Mouse (Mus musculus) erythroblast, embryonic 14.5 days (primary cell): Measurements from ENCODE around the gene Dmrta2. TPM values are rescaled to one million over a fixed set of nuclear protein-coding genes. Genes with fewer than 3 reads are reported as not detected.

Experiments used
- H3K27me3 ChIP-seq: 2 replicates; pipeline ENCODE4 v1.6.1; 2012; ENCODE audit warnings: inconsistent platforms; ENCODE audit not compliant: control insufficient read depth
- H3K36me3 ChIP-seq: 2 replicates; pipeline ENCODE4 v1.6.1; 2012; ENCODE audit warnings: mild to moderate bottlenecking, inconsistent platforms; ENCODE audit not compliant: control insufficient read depth
- H3K4me1 ChIP-seq: 2 replicates; pipeline ENCODE4 v1.6.1; 2012; ENCODE audit warnings: inconsistent platforms; ENCODE audit not compliant: control insufficient read depth
- H3K4me3 ChIP-seq: replicated peaks from 2 replicates; pipeline ENCODE3; 2012; ENCODE audit warnings: moderate library complexity, mild to moderate bottlenecking, inconsistent platforms
- H3K9me3 ChIP-seq: 2 replicates; pipeline ENCODE4 v1.6.1; 2012; ENCODE audit warnings: low read length, inconsistent platforms, mixed read lengths; ENCODE audit not compliant: control insufficient read depth
- GATA1 ChIP-seq: IDR thresholded peaks from 2 replicates; pipeline ENCODE4 v1.6.1; 2012; ENCODE audit warnings: low read length, inconsistent platforms, mixed read lengths
- TAL1 ChIP-seq: IDR thresholded peaks from 3 replicates; pipeline ENCODE4 v1.6.1; 2012; ENCODE audit warnings: low read length, inconsistent platforms, mixed read lengths
- polyA plus RNA-seq: library from polyadenylated mRNA; stranded (reverse); fragments of >175 nt; gene quantifications from 2 replicates; pipeline ENCODE4 v1.2.3, GENCODE M21; 2012

Gene Dmrta2
- polyA plus RNA-seq, 1 experiment: 0.09 TPM

- no peak for TF ChIP-seq GATA1
- no peak for TF ChIP-seq TAL1
- H3K4me3 ChIP-seq: no peak overlapping the region
- no peaks in the 10 kb centered on the region for H3K4me1 ChIP-seq
- H3K36me3 ChIP-seq: no peaks in the 10 kb centered on the region
- peaks cover 11% of the 10 kb centered on the region; the same call in 1 of the 2 replicates for H3K9me3 ChIP-seq
- H3K27me3 ChIP-seq: peaks cover 100% of the 10 kb centered on the region
Observed at GRCm38 (mm10) chr4:109978068-109978857, 410 bp downstream of the Dmrta2 start.

GRCm38 (mm10) chr4:109978858-109979340, 1.0 kb downstream of the Dmrta2 start:
- no peak for TF ChIP-seq GATA1
- TF ChIP-seq TAL1: no peak
- peaks cover 14% of the 10 kb centered on the region; the same call in 1 of the 2 replicates for H3K9me3 ChIP-seq
- peaks cover 100% of the 10 kb centered on the region for H3K27me3 ChIP-seq
- no peaks in the 10 kb centered on the region for H3K4me1 ChIP-seq
- no peaks in the 10 kb centered on the region for H3K36me3 ChIP-seq
- H3K4me3 ChIP-seq: no peak overlapping the region

GRCm38 (mm10) chr4:109979461-109980320, 1.8 kb downstream of the Dmrta2 start:
- Histone ChIP-seq H3K4me1 (no peaks in the 10 kb centered on the region), H3K4me3 (no peak overlapping the region), H3K36me3 (no peaks in the 10 kb centered on the region), H3K9me3 (peaks cover 16% of the 10 kb centered on the region; the same call in 1 of the 2 replicates), H3K27me3 (peaks cover 100% of the 10 kb centered on the region)
- TF ChIP-seq TAL1 (no peak), GATA1 (no peak)

GRCm38 (mm10) chr4:109980321-109981082, 2.6 kb downstream of the Dmrta2 start:
- Histone ChIP-seq H3K36me3 (no peaks in the 10 kb centered on the region), H3K9me3 (peaks cover 16% of the 10 kb centered on the region; the same call in 1 of the 2 replicates), H3K27me3 (peaks cover 100% of the 10 kb centered on the region), H3K4me1 (no peaks in the 10 kb centered on the region), H3K4me3 (no peak overlapping the region)
- TF ChIP-seq TAL1 (no peak), GATA1 (no peak)

- TF ChIP-seq TAL1 (no peak), GATA1 (no peak)
- no peaks in the 10 kb centered on the region for H3K36me3 ChIP-seq
- H3K9me3 ChIP-seq: peaks cover 13% of the 10 kb centered on the region; the same call in 1 of the 2 replicates
- peaks cover 100% of the 10 kb centered on the region for H3K27me3 ChIP-seq
- H3K4me3 ChIP-seq: no peak overlapping the region
- no peaks in the 10 kb centered on the region for H3K4me1 ChIP-seq
Observed at GRCm38 (mm10) chr4:109981083-109981870, 3.4 kb downstream of the Dmrta2 start.

- Histone ChIP-seq H3K4me1 (no peaks in the 10 kb centered on the region), H3K36me3 (no peaks in the 10 kb centered on the region), H3K27me3 (peaks cover 100% of the 10 kb centered on the region), H3K9me3 (peaks cover 13% of the 10 kb centered on the region; the same call in 1 of the 2 replicates), H3K4me3 (no peak overlapping the region)
- TF ChIP-seq TAL1 (no peak), GATA1 (no peak)
Observed at GRCm38 (mm10) chr4:109981871-109982680, 4.2 kb downstream of the Dmrta2 start.

GRCm38 (mm10) chr4:109982681-109983265, 4.9 kb downstream of the Dmrta2 start:
- H3K4me3 ChIP-seq: no peak overlapping the region
- H3K9me3 ChIP-seq: peaks cover 11% of the 10 kb centered on the region; the same call in 1 of the 2 replicates
- TF ChIP-seq GATA1: no peak
- no peak for TF ChIP-seq TAL1
- H3K27me3 ChIP-seq: peaks cover 100% of the 10 kb centered on the region
- no peaks in the 10 kb centered on the region for H3K36me3 ChIP-seq
- H3K4me1 ChIP-seq: no peaks in the 10 kb centered on the region
